Mouse (Mus musculus): ENCODE data around the gene Sarnp. TPM values are rescaled to one million over a fixed set of nuclear protein-coding genes. Genes with fewer than 3 reads are reported as not detected.

Gene Sarnp
- polyA plus RNA-seq (2012), result 4.5 and 7.1 TPM in 2 replicates

- no peak for TF ChIP-seq GATA1 (IDR thresholded peaks at IDR 0.05; ENCODE audit: low read length)
These were observed at the start of gene Sarnp for GRCm38 (mm10) chr10:128817033-128817432. Sarnp (plus strand) TSS chr10:128817333.

GRCm38 (mm10) chr10:128772895-128773294 is 44.2 kb upstream of the Sarnp start:
- no peak for TF ChIP-seq GATA1 (IDR thresholded peaks at IDR 0.05; ENCODE audit: low read length)

- no peak for TF ChIP-seq GATA1 (IDR thresholded peaks at IDR 0.05; ENCODE audit: low read length)
These were observed 43.4 kb upstream of the Sarnp start for GRCm38 (mm10) chr10:128773685-128774084.

- TF ChIP-seq GATA1 (IDR thresholded peaks at IDR 0.05; ENCODE audit: low read length), result no peak
These were observed 38.7 kb upstream of the Sarnp start for GRCm38 (mm10) chr10:128778441-128778840.

- no peak for TF ChIP-seq GATA1 (IDR thresholded peaks at IDR 0.05; ENCODE audit: low read length)
These were observed 37.9 kb upstream of the Sarnp start for GRCm38 (mm10) chr10:128779011-128779795.

- no peak for TF ChIP-seq GATA1 (IDR thresholded peaks at IDR 0.05; ENCODE audit: low read length)
These were observed 36.9 kb upstream of the Sarnp start for GRCm38 (mm10) chr10:128780200-128780599.

- no peak for TF ChIP-seq GATA1 (IDR thresholded peaks at IDR 0.05; ENCODE audit: low read length)
These were observed 26.6 kb upstream of the Sarnp start, which contains the start of gene Mmp19 for GRCm38 (mm10) chr10:128790398-128791124. Mmp19 (plus strand) TSS chr10:128790910.

GRCm38 (mm10) chr10:128792041-128792440 is 25.1 kb upstream of the Sarnp start:
- no peak for TF ChIP-seq GATA1 (IDR thresholded peaks at IDR 0.05; ENCODE audit: low read length)

GRCm38 (mm10) chr10:128793258-128793657 is 23.9 kb upstream of the Sarnp start:
- TF ChIP-seq GATA1 (IDR thresholded peaks at IDR 0.05; ENCODE audit: low read length), result no peak

- TF ChIP-seq GATA1 (IDR thresholded peaks at IDR 0.05; ENCODE audit: low read length), result no peak
These were observed 22.7 kb upstream of the Sarnp start for GRCm38 (mm10) chr10:128794391-128794790.

GRCm38 (mm10) chr10:128795581-128795980 is 21.6 kb upstream of the Sarnp start:
- TF ChIP-seq GATA1 (IDR thresholded peaks at IDR 0.05; ENCODE audit: low read length), result no peak

- no peak for TF ChIP-seq GATA1 (IDR thresholded peaks at IDR 0.05; ENCODE audit: low read length)
These were observed 18.5 kb upstream of the Sarnp start for GRCm38 (mm10) chr10:128798676-128799075.

- TF ChIP-seq GATA1 (IDR thresholded peaks at IDR 0.05; ENCODE audit: low read length), result no peak
These were observed 15.1 kb upstream of the Sarnp start for GRCm38 (mm10) chr10:128801981-128802495.

- TF ChIP-seq GATA1 (IDR thresholded peaks at IDR 0.05; ENCODE audit: low read length), result no peak
These were observed 14.2 kb upstream of the Sarnp start for GRCm38 (mm10) chr10:128802956-128803355.

GRCm38 (mm10) chr10:128803361-128803760 is 13.8 kb upstream of the Sarnp start:
- TF ChIP-seq GATA1 (IDR thresholded peaks at IDR 0.05; ENCODE audit: low read length), result no peak

- TF ChIP-seq GATA1 (IDR thresholded peaks at IDR 0.05; ENCODE audit: low read length), result no peak
These were observed 13.3 kb upstream of the Sarnp start, which contains the start of gene Dnajc14 for GRCm38 (mm10) chr10:128803771-128804270. Dnajc14 (plus strand) TSS chr10:128804062.
